Mouse (Mus musculus) CD8-positive naive resting alpha-beta T cell, adult 2 months (primary cell): ENCODE results near the gene Tmem132d.

ENCODE experiments used
- DNase-seq, 2 experiments: peaks; one replicate each; pipeline ENCODE4 v3.0.0; 2022; ENCODE audit warnings: low read depth in 2 of 2, low spot score in 2 of 2

Tmem132d gene

GRCm38 (mm10) chr5:128233101-128233500, 199.8 kb downstream of the Tmem132d start:
- DNase-seq, result no peak

GRCm38 (mm10) chr5:128218281-128218680, 214.6 kb downstream of the Tmem132d start:
- no peak for DNase-seq

- DNase-seq, result no peak
Measured at GRCm38 (mm10) chr5:128211125-128211524, 221.8 kb downstream of the Tmem132d start.

GRCm38 (mm10) chr5:128205716-128206115, 227.2 kb downstream of the Tmem132d start:
- DNase-seq, result no peak

- DNase-seq, result no peak
Measured at GRCm38 (mm10) chr5:128204685-128205320, 228.1 kb downstream of the Tmem132d start.

GRCm38 (mm10) chr5:128203879-128204581, 228.8 kb downstream of the Tmem132d start:
- no peak for DNase-seq

GRCm38 (mm10) chr5:128194106-128194505, 238.8 kb downstream of the Tmem132d start:
- no peak for DNase-seq

GRCm38 (mm10) chr5:128192485-128193055, 240.3 kb downstream of the Tmem132d start:
- DNase-seq, result no peak

GRCm38 (mm10) chr5:128191710-128192109, 241.2 kb downstream of the Tmem132d start:
- DNase-seq, result no peak

GRCm38 (mm10) chr5:128190243-128190820, 242.5 kb downstream of the Tmem132d start:
- no peak for DNase-seq

- no peak for DNase-seq
Measured at GRCm38 (mm10) chr5:128176234-128176633, 256.6 kb downstream of the Tmem132d start.

- no peak for DNase-seq
Measured at GRCm38 (mm10) chr5:128158901-128159675, 273.8 kb downstream of the Tmem132d start.

GRCm38 (mm10) chr5:128151461-128151860, 281.4 kb downstream of the Tmem132d start:
- DNase-seq, result no peak

GRCm38 (mm10) chr5:128146901-128147645, 285.8 kb downstream of the Tmem132d start:
- no peak for DNase-seq

GRCm38 (mm10) chr5:128144799-128145198, 288.1 kb downstream of the Tmem132d start:
- DNase-seq, result no peak

GRCm38 (mm10) chr5:128136818-128137217, 296.1 kb downstream of the Tmem132d start:
- DNase-seq, result no peak

- no peak for DNase-seq
Measured at GRCm38 (mm10) chr5:128122656-128123055, 310.2 kb downstream of the Tmem132d start.

GRCm38 (mm10) chr5:128119171-128119570, 313.7 kb downstream of the Tmem132d start:
- DNase-seq, result no peak

- no peak for DNase-seq
Measured at GRCm38 (mm10) chr5:128113107-128113506, 319.8 kb downstream of the Tmem132d start.

GRCm38 (mm10) chr5:128112518-128112917, 320.4 kb downstream of the Tmem132d start:
- no peak for DNase-seq

- no peak for DNase-seq
Measured at GRCm38 (mm10) chr5:128111664-128112063, 321.2 kb downstream of the Tmem132d start.
